Mouse (Mus musculus): ENCODE measurements around the gene A2ml1. TPM values are rescaled to one million over a fixed set of nuclear protein-coding genes. Genes with fewer than 3 reads are reported as not detected.
"Not testable (repeated sequence)": the region's sequence is repeated elsewhere in the genome, so short reads cannot be mapped to it uniquely, and the experiment has no call there.

The A2ml1 gene
- 0.64 and 1.4 TPM in 2 replicates for polyA plus RNA-seq (2014; fragmentation: Nextera tagmentation; extraction: Ambion mirVana)

GRCm38 (mm10) chr6:128581508-128581907 is at the start of gene A2ml1:
A2ml1 (minus strand) TSS chr6:128581608.
- no peak for ATAC-seq (ENCODE audit: insufficient read depth)

DNA sequence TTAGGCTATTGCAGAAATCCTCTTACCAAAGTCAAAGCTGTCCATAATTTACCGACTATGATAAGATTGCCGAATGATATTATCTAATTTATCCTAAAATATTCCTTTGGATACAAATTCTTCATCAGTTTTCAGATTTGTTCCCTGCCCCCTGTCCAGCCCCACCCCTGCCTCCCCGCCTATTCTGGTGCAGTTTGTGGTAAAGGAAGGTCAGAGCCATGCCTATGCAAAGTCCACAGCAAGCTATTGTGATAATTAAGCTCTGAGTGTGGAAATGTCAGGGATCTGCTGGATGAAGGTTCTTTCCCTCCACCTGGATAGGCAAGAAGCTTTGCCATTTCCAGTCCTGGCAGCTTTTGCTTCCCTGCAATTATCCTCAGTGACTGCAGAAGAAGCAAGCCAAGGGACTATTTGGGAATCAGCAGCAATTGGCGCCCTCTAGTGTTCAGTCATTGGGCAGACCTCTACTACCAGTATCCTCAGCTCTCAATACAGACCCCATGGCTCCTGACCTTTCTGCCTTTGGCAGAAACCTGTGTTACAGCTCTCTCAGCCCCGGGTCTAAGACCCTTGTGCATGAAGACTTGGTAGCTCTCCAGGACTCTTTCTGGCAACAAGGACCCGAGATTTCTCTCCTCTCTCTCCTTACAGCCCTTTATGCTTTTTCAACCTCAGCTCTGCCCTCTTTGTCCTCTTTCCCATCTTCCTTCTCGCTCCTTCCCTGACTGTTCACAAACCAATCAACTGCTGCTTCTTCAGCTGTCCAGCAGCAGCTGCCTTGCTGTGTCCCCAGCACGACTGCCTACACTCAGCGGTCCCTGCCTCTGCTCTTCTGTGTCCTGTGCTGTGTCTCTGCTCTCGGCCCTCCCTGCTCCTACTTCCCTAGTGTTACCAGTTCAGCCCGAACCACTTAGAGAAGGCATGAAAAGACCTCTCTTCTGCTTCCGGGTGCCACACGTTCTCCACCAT is 48.6 kb upstream of the A2ml1 start:
- not testable (repeated sequence) for H3K4me3 ChIP-seq (ENCODE audit: low read depth, low read length); H3K4me2 ChIP-seq; H3K27ac ChIP-seq (ENCODE audit: low read depth); H3K36me3 ChIP-seq (ENCODE audit: insufficient read depth); H3K9me3 ChIP-seq (ENCODE audit: low read depth, low read length); H3K4me1 ChIP-seq (ENCODE audit: insufficient read depth); H3K9ac ChIP-seq; H3K27me3 ChIP-seq (ENCODE audit: insufficient read depth, low read length)
- ATAC-seq (ENCODE audit: insufficient read depth) = peak; percentile 89
- DNase-seq = peak; percentile 88
- WGBS = 46% methylated on average over 13 of the region's 13 CpGs
- peak; percentile 80 for TF ChIP-seq CTCF (IDR thresholded peaks at IDR 0.05; ENCODE audit: low read depth)

More at GRCm38 (mm10) chr6:128581508-128581907, at the start of gene A2ml1:
- DNase-seq = no peak
- no peak within 1 kb of the TSS for H3K27ac ChIP-seq (ENCODE audit: low read depth)
- no peaks in the 10 kb centered on the region for H3K9me3 ChIP-seq (ENCODE audit: low read depth, low read length)
- no peaks in the 10 kb centered on the region for H3K27me3 ChIP-seq (ENCODE audit: insufficient read depth, low read length)
- H3K4me3 ChIP-seq (ENCODE audit: low read depth, low read length) = no peak within 1 kb of the TSS
- 56% methylated on average over 11 of the region's 11 CpGs for WGBS
- TF ChIP-seq CTCF (IDR thresholded peaks at IDR 0.05; ENCODE audit: low read depth) = no peak
- H3K4me1 ChIP-seq (ENCODE audit: insufficient read depth) = no peaks in the 10 kb centered on the region
- no peak within 1 kb of the TSS for H3K4me2 ChIP-seq
- no peak within 1 kb of the TSS for H3K9ac ChIP-seq
- H3K36me3 ChIP-seq (ENCODE audit: insufficient read depth) = no peaks in the 10 kb centered on the region

- ATAC-seq (ENCODE audit: insufficient read depth); H3K4me1 ChIP-seq (ENCODE audit: insufficient read depth); H3K27me3 ChIP-seq (ENCODE audit: insufficient read depth, low read length); H3K4me2 ChIP-seq; H3K9me3 ChIP-seq (ENCODE audit: low read depth, low read length); H3K36me3 ChIP-seq (ENCODE audit: insufficient read depth); H3K4me3 ChIP-seq (ENCODE audit: low read depth, low read length); H3K27ac ChIP-seq (ENCODE audit: low read depth); DNase-seq; H3K9ac ChIP-seq: not testable (repeated sequence)
- 81% methylated on average over 6 of the region's 6 CpGs for WGBS
Measured at GRCm38 (mm10) chr6:128625246-128625645, 43.8 kb upstream of the A2ml1 start.

DNA sequence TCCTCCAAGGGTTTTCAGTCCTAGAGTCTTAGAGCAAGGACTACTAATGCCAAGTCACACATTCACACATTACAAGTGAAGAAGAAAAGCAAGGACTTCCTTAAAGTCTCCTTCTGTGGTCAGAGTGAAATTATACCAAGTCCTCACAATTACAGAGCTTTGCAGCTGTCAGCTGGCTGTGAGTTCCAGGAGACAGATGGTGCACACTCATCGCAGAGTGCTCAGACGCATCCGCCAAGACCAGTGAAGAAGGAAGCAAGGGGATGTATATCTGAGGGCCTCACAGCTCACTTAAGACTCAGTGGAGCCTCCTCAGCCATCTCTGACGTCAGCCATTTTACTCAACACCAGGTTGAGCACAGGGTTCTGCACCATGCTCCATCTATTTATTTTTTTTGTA is 43.0 kb upstream of the A2ml1 start:
- Histone ChIP-seq H3K27me3 (ENCODE audit: insufficient read depth, low read length) (no peaks in the 10 kb centered on the region), H3K4me3 (ENCODE audit: low read depth, low read length) (no peak overlapping the region), H3K4me1 (ENCODE audit: insufficient read depth) (no peaks in the 10 kb centered on the region), H3K27ac (ENCODE audit: low read depth) (no peak overlapping the region), H3K9me3 (ENCODE audit: low read depth, low read length) (no peaks in the 10 kb centered on the region), H3K9ac (no peak overlapping the region), H3K36me3 (ENCODE audit: insufficient read depth) (no peaks in the 10 kb centered on the region), H3K4me2 (no peak overlapping the region)
- 61% methylated on average over 4 of the region's 4 CpGs for WGBS
- no peak for TF ChIP-seq CTCF (IDR thresholded peaks at IDR 0.05; ENCODE audit: low read depth)
- DNase-seq (no peak), ATAC-seq (ENCODE audit: insufficient read depth) (no peak)

- WGBS = 94% methylated on average over 5 of the region's 5 CpGs
- not testable (repeated sequence) for H3K9ac ChIP-seq; H3K27me3 ChIP-seq (ENCODE audit: insufficient read depth, low read length); DNase-seq; H3K27ac ChIP-seq (ENCODE audit: low read depth); H3K9me3 ChIP-seq (ENCODE audit: low read depth, low read length); H3K36me3 ChIP-seq (ENCODE audit: insufficient read depth); ATAC-seq (ENCODE audit: insufficient read depth); H3K4me3 ChIP-seq (ENCODE audit: low read depth, low read length); H3K4me1 ChIP-seq (ENCODE audit: insufficient read depth); H3K4me2 ChIP-seq
Measured at GRCm38 (mm10) chr6:128623433-128623832, 42.0 kb upstream of the A2ml1 start, which contains the start of gene Klrb1a. Klrb1a (minus strand) TSS chr6:128623533.

GRCm38 (mm10) chr6:128622733-128623132 is 41.3 kb upstream of the A2ml1 start:
- DNase-seq (no peak), ATAC-seq (ENCODE audit: insufficient read depth) (no peak)
- Histone ChIP-seq H3K4me3 (ENCODE audit: low read depth, low read length) (no peak overlapping the region), H3K4me2 (no peak overlapping the region), H3K9me3 (ENCODE audit: low read depth, low read length) (no peaks in the 10 kb centered on the region), H3K27me3 (ENCODE audit: insufficient read depth, low read length) (no peaks in the 10 kb centered on the region), H3K9ac (no peak overlapping the region), H3K27ac (ENCODE audit: low read depth) (no peak overlapping the region), H3K36me3 (ENCODE audit: insufficient read depth) (no peaks in the 10 kb centered on the region), H3K4me1 (ENCODE audit: insufficient read depth) (no peaks in the 10 kb centered on the region)
- TF ChIP-seq CTCF (IDR thresholded peaks at IDR 0.05; ENCODE audit: low read depth) = no peak
- 69% methylated on average over 2 of the region's 2 CpGs for WGBS

DNA sequence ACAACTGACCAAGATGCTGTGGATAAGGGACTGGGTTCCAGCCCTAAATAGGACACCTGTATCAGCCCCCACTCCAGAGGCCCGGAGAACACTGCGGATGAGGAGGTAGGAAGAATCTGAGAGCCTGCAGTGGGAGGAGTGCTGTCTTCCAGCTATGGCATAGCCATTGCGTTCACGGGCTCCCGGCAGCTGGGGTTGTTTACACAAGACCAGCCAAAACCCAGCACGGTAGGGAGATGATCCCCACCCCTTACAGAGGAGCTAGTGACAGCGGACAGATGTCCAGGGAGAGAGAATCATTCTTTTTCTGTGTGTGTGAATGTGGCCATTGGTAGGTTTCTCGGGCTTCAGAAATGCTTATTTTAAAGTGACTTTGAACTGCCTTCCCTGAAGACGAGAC is 24.9 kb upstream of the A2ml1 start:
- 26% methylated on average over 9 of the region's 9 CpGs for WGBS
- H3K9me3 ChIP-seq (ENCODE audit: low read depth, low read length) = no peaks in the 10 kb centered on the region
- H3K4me1 ChIP-seq (ENCODE audit: insufficient read depth) = peaks cover 9% of the 10 kb centered on the region; the same call in 1 of the 2 replicates
- H3K27me3 ChIP-seq (ENCODE audit: insufficient read depth, low read length) = no peaks in the 10 kb centered on the region
- H3K4me3 ChIP-seq (ENCODE audit: low read depth, low read length) = no peak overlapping the region
- 0 out of 2 replicates have a peak overlapping the region, but pooled peaks have one; percentile 7 for H3K4me2 ChIP-seq
- DNase-seq = peak; percentile 84
- no peak overlapping the region for H3K9ac ChIP-seq
- H3K27ac ChIP-seq (ENCODE audit: low read depth) = peak overlapping the region; percentile 63; the same call in 1 of the 2 replicates
- H3K36me3 ChIP-seq (ENCODE audit: insufficient read depth) = no peaks in the 10 kb centered on the region
- no peak for TF ChIP-seq CTCF (IDR thresholded peaks at IDR 0.05; ENCODE audit: low read depth)
- ATAC-seq (ENCODE audit: insufficient read depth) = peak; percentile 91
